Mouse (Mus musculus) G1E (cell line): ENCODE results near the gene Selenop. TPM values are rescaled to one million over a fixed set of nuclear protein-coding genes. Genes with fewer than 3 reads are reported as not detected.

Experiments used
- ATAC-seq: 2 replicates; pipeline ENCODE4 v1.8.0; 2016; ENCODE audit warnings: mild to moderate bottlenecking; ENCODE audit not compliant: insufficient number of reproducible peaks, poor library complexity, low FRiP score, severe bottlenecking; ENCODE audit errors: extremely low read depth
- DNase-seq: peaks from one replicate; pipeline ENCODE4 v3.0.0; 2012; ENCODE audit warnings: low spot score
- H3K27me3 ChIP-seq: 2 replicates; pipeline ENCODE4 v1.6.1; 2012; ENCODE audit warnings: mild to moderate bottlenecking, low read length, inconsistent platforms; ENCODE audit not compliant: insufficient read depth
- H3K36me3 ChIP-seq: replicated peaks from 2 replicates; pipeline ENCODE3; 2012; ENCODE audit warnings: mild to moderate bottlenecking, inconsistent platforms
- H3K4me1 ChIP-seq: 2 replicates; pipeline ENCODE4 v1.6.1; 2012; ENCODE audit warnings: low read depth, low read length, inconsistent platforms, mixed read lengths; ENCODE audit not compliant: insufficient read depth
- H3K4me3 ChIP-seq: 2 replicates; pipeline ENCODE4 v1.5.1; 2012; ENCODE audit warnings: low read depth, mild to moderate bottlenecking, inconsistent platforms, low read length, moderate library complexity, mixed read lengths
- H3K9me3 ChIP-seq: replicated peaks from 2 replicates; pipeline ENCODE4 v1.6.1; 2012; ENCODE audit warnings: inconsistent platforms
- CTCF ChIP-seq: IDR thresholded peaks from 2 replicates; pipeline ENCODE4 v1.5.1; 2012; ENCODE audit warnings: low read depth, low read length, inconsistent platforms, mixed read lengths
- GATA1 ChIP-seq: IDR thresholded peaks from 2 replicates; pipeline ENCODE4 v1.6.1; 2012; ENCODE audit warnings: borderline replicate concordance, low read length, inconsistent platforms, mixed read lengths
- GATA2 ChIP-seq: IDR thresholded peaks from 2 replicates; pipeline ENCODE4 v1.6.1; 2012; ENCODE audit warnings: low read depth, low read length, inconsistent platforms, borderline replicate concordance
- POLR2AphosphoS5 ChIP-seq: IDR thresholded peaks from 2 replicates; pipeline ENCODE4 v1.6.1; 2012; ENCODE audit warnings: low read depth, low read length, inconsistent platforms; ENCODE audit not compliant: insufficient replicate concordance
- TAL1 ChIP-seq: conservative IDR thresholded peaks from 2 replicates; pipeline ENCODE4 v1.6.1; 2012; ENCODE audit warnings: low read depth, low read length, inconsistent platforms, mixed read lengths
- polyA plus RNA-seq: library from polyadenylated mRNA; stranded (reverse); fragments of >175 nt; gene quantifications from 2 replicates; pipeline ENCODE4 v1.2.3, GENCODE M21; 2012
- total RNA-seq, 2 experiments: library from RNA; stranded (forward) in 1 of 2; stranded (reverse) in 1 of 2; fragments of 200-1000 nt in 1 of 2; fragments of >200 nt in 1 of 2; fragmentation: Nextera tagmentation in 1 of 2; gene quantifications; 2 replicates each; pipeline ENCODE4 v1.2.3; 2014 to 2017

Selenop gene
- total and polyA plus RNA-seq, 3 experiments = 0.49 to 0.90 TPM; not detected in 1

DNA sequence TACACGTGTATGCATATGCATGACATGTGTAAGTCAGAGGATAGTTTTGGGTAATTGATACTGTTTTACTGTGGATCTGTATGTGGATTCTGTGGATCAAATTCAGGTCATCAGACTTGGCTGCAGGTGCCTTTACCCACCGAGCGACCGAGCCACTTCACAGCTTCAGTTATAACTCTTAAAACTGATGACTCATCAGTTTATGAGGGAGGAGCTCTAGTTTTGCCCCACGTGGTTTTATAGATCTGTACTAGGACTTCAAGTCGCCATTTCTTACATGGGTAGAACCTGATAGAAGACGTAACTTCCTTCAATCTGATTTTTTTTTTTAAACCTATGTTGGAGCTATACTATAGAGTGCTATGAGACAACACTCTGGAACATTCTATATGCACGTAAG is 29.3 kb downstream of the Selenop start:
- no peak for TF ChIP-seq GATA1
- DNase-seq = no peak
- no peaks in the 10 kb centered on the region for H3K4me1 ChIP-seq
- H3K4me3 ChIP-seq = no peak overlapping the region
- H3K36me3 ChIP-seq = no peaks in the 10 kb centered on the region
- no peak for ATAC-seq
- no peaks in the 10 kb centered on the region for H3K9me3 ChIP-seq
- no peaks in the 10 kb centered on the region for H3K27me3 ChIP-seq

DNA sequence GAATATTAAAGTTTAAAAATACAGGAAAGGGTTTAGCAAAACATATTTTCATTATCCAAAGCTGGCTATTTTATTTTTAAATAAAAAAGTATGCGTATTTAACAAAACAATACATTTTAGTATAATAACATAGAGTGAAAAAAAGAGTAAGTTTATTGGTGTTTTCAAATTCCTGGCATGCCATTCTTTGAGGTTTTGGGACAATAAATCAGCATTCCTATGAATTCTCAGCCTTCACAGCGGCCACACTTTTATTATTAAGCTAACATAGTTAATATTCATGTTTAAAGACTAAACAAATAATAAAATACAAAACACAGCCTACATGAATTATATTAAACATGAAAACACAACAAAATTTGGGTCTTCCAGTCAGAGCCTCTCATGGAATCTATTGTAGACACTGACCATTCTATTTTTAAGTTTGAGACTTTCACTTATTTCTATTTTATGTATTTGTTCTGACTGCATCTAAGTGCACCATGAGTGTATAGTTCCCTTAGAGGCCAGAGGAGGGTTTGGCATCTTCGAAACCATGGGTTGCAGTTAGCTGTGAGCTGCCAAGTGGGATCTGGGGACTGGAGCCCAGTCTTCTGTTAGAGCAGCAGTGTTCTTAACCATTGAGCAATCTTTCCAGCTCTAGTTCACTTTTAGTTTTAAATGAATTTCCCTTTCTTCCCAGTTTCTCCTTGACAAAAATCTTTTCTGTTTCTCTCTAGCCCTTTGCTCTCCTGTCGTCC is 32.2 kb downstream of the Selenop start:
- ATAC-seq (no peak), DNase-seq (no peak)
- no peaks in the 10 kb centered on the region for H3K27me3 ChIP-seq
- H3K4me1 ChIP-seq = no peaks in the 10 kb centered on the region
- H3K9me3 ChIP-seq = no peaks in the 10 kb centered on the region
- H3K4me3 ChIP-seq = no peak overlapping the region
- no peaks in the 10 kb centered on the region for H3K36me3 ChIP-seq
- no peak for TF ChIP-seq TAL1
- TF ChIP-seq POLR2AphosphoS5 = no peak
- no peak for TF ChIP-seq GATA2
- no peak for TF ChIP-seq CTCF
- TF ChIP-seq GATA1 = no peak

DNA sequence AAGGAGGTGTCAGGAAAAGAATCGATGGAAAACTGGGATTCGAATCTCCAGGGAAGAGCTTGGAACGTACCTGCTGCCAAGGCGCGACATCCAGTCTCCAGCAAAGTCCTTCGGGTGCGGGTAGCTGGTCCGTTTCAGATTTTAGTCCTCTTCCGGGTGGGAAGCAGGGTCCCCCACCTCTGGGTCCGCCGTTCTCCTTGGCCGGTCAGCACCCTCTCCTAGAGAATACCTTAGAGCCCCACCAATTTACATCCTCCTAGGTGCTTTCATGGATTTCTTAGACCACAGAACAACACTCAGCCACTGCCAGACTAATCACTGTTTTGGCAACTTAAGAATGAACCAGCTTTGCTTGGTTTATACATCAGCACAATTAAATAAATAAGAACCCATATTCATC is 35.1 kb downstream of the Selenop start, which contains the start of gene Ccdc152:
Gene Ccdc152 (minus strand): TSS at position 101 of the 400 bp plus-strand sequence.
- TF ChIP-seq CTCF = no peak
- no peak for TF ChIP-seq TAL1
- TF ChIP-seq GATA1 = no peak
- no peak for TF ChIP-seq GATA2
- TF ChIP-seq POLR2AphosphoS5 = no peak
- DNase-seq (no peak), ATAC-seq (no peak)
- H3K4me3 ChIP-seq = no peak within 1 kb of the TSS
- no peaks in the 10 kb centered on the region for H3K9me3 ChIP-seq
- no peaks in the 10 kb centered on the region for H3K27me3 ChIP-seq
- no peaks in the 10 kb centered on the region for H3K4me1 ChIP-seq
- H3K36me3 ChIP-seq = no peaks in the 10 kb centered on the region

DNA sequence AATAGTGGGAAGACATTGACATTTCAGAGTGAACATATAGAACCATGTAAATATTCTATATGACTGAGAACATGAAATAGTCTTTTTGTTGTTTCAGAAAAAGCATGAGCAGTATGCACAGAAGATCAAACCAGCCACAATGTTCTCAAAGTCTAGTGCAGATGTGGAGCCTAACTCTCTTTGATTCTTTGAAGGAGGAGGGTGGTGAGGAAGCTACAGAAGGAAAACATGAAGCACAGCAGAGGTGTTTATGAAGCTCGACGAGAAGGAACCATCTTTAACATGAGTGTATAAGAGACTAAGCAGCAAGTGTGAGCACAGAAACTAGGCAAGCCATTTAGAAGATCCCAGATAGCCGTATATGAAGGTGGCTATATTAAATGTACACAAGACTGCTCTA is 41.5 kb downstream of the Selenop start:
- H3K27me3 ChIP-seq = no peaks in the 10 kb centered on the region
- no peak for TF ChIP-seq POLR2AphosphoS5
- TF ChIP-seq GATA2 = no peak
- TF ChIP-seq GATA1 = no peak
- no peak for TF ChIP-seq CTCF
- TF ChIP-seq TAL1 = no peak
- no peaks in the 10 kb centered on the region for H3K9me3 ChIP-seq
- H3K36me3 ChIP-seq = no peaks in the 10 kb centered on the region
- DNase-seq = no peak
- no peaks in the 10 kb centered on the region for H3K4me1 ChIP-seq
- H3K4me3 ChIP-seq = no peak overlapping the region
- no peak for ATAC-seq

DNA sequence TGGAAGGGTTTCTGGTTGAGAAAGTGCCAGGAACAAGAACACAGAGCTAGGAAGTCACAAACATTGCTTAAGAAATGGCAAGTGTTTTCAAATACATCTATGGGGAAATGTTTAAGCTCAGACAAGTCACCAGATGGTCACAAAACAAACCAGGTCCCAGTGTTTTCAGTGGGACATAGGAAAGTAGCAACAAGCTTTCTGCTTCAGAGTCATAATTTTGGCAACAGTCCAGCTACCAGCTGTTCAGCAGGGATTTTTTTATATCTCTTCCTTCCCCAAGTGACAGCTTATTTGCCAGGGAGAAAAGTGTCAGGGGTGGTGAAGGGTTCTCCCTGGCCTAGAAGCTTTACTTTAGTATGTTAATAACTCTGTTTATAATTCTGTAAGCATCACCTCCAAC is 44.6 kb downstream of the Selenop start:
- TF ChIP-seq GATA2 (no peak), GATA1 (no peak), TAL1 (no peak), POLR2AphosphoS5 (no peak), CTCF (no peak)
- Histone ChIP-seq H3K36me3 (no peaks in the 10 kb centered on the region), H3K4me1 (no peaks in the 10 kb centered on the region), H3K27me3 (no peaks in the 10 kb centered on the region), H3K4me3 (no peak overlapping the region), H3K9me3 (no peaks in the 10 kb centered on the region)
- no peak for ATAC-seq
- DNase-seq = no peak

DNA sequence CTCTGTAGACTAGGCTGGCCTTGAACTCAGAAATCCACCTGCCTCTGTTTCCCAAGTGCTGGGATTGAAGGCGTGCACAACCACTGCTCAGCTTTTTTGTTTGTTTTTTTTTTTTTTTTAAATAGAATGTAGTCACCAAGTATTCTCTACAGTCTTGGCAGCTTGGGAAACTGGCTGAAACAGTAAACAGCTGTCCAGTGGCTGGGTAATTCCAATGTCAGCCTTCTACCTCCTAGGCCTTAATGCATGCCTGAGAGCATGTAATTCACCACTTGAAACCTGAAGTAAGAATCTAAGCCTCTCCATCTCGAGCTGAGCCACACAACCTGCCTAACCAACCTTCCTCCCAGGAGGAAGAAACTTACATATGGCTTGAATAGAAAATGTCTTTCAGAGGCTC is 48.3 kb downstream of the Selenop start:
- H3K4me3 ChIP-seq = no peak overlapping the region
- H3K9me3 ChIP-seq = no peaks in the 10 kb centered on the region
- no peaks in the 10 kb centered on the region for H3K27me3 ChIP-seq
- H3K36me3 ChIP-seq = no peaks in the 10 kb centered on the region
- no peaks in the 10 kb centered on the region for H3K4me1 ChIP-seq
- DNase-seq (no peak), ATAC-seq (no peak)
- TF ChIP-seq CTCF = no peak
- TF ChIP-seq TAL1 = no peak
- TF ChIP-seq GATA1 = no peak
- no peak for TF ChIP-seq GATA2
- no peak for TF ChIP-seq POLR2AphosphoS5

DNA sequence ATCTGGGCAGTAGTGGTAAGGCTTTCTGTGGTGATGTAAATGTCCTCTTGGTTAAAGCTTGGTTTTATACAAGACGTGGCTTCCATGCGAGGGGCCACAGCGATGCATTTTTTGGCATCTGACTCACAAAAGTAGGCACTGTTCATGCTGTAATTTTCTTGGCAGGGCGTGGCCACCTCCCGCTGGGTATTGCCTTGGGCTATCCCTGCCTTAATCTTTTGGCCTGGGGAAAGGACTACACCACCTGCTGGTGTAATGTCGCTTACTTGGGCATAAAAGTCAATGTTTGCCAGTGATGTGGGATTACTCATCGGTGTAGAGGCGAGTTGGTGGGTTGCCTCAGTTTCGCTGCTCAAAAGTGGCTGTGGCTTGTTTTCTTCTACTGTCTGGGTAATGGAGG is 51.6 kb downstream of the Selenop start:
- no peak for DNase-seq
- Histone ChIP-seq H3K36me3 (no peaks in the 10 kb centered on the region), H3K4me3 (no peak overlapping the region), H3K9me3 (no peaks in the 10 kb centered on the region), H3K4me1 (no peaks in the 10 kb centered on the region), H3K27me3 (no peaks in the 10 kb centered on the region)
- TF ChIP-seq GATA2 (no peak), POLR2AphosphoS5 (no peak), TAL1 (no peak), GATA1 (no peak), CTCF (no peak)
- ATAC-seq = no peak
